Mouse (Mus musculus) embryonic facial prominence, embryonic 13.5 days (tissue): Measurements from ENCODE around the gene Macrod2. TPM values are rescaled to one million over a fixed set of nuclear protein-coding genes. Genes with fewer than 3 reads are reported as not detected.

Experiments used
- ATAC-seq: fragments of 200-750 bp; cut with Nextera tagmentation; 2 replicates; pipeline ENCODE4 v1.8.0; 2017; ENCODE audit warnings: low read depth; ENCODE audit not compliant: insufficient number of reproducible peaks, insufficient read depth, low FRiP score, low TSS enrichment
- H3K27ac ChIP-seq: fragments of 300-500 bp; sonication (generic); 2 replicates; pipeline ENCODE4 v1.5.1; 2015; ENCODE audit warnings: moderate library complexity, mild to moderate bottlenecking, inconsistent platforms
- H3K27me3 ChIP-seq: fragments of 300-500 bp; sonication (generic); 2 replicates; pipeline ENCODE4 v1.6.1; 2015; ENCODE audit warnings: mild to moderate bottlenecking, inconsistent platforms
- H3K36me3 ChIP-seq: fragments of 300-500 bp; sonication (generic); 2 replicates; pipeline ENCODE4 v1.6.1; 2015; ENCODE audit warnings: mild to moderate bottlenecking, inconsistent platforms
- H3K4me1 ChIP-seq: fragments of 300-500 bp; sonication (generic); 2 replicates; pipeline ENCODE4 v1.6.1; 2015; ENCODE audit warnings: inconsistent platforms
- H3K4me2 ChIP-seq: fragments of 300-500 bp; sonication (generic); 2 replicates; pipeline ENCODE4 v1.6.1; 2015; ENCODE audit warnings: moderate library complexity, mild to moderate bottlenecking, inconsistent platforms
- H3K4me3 ChIP-seq: fragments of 300-500 bp; sonication (generic); 2 replicates; pipeline ENCODE4 v1.5.1; 2015; ENCODE audit warnings: mild to moderate bottlenecking, inconsistent platforms
- H3K9ac ChIP-seq: fragments of 300-500 bp; sonication (generic); 2 replicates; pipeline ENCODE4 v1.6.1; 2015; ENCODE audit warnings: mild to moderate bottlenecking, inconsistent platforms
- H3K9me3 ChIP-seq: fragments of 300-500 bp; sonication (generic); 2 replicates; pipeline ENCODE4 v1.6.1; 2016; ENCODE audit warnings: inconsistent platforms
- WGBS: fragments of 180-500 bp; shearing (Covaris S2); methylation state at CpG from one replicate; pipeline ENCODE4 v1.1.7; 2015; ENCODE audit warnings: mixed read lengths; 5-methylcytosine and 5-hydroxymethylcytosine counted together
- polyA plus RNA-seq: library from polyadenylated mRNA; unstranded; fragments of >200 nt; fragmentation: Nextera tagmentation; extraction: Ambion mirVana; gene quantifications from 2 replicates; pipeline ENCODE4 v1.2.1, GENCODE M21; 2015

Gene Macrod2
- polyA plus RNA-seq, 1 experiment from 2014 or later = 44.8 TPM

DNA sequence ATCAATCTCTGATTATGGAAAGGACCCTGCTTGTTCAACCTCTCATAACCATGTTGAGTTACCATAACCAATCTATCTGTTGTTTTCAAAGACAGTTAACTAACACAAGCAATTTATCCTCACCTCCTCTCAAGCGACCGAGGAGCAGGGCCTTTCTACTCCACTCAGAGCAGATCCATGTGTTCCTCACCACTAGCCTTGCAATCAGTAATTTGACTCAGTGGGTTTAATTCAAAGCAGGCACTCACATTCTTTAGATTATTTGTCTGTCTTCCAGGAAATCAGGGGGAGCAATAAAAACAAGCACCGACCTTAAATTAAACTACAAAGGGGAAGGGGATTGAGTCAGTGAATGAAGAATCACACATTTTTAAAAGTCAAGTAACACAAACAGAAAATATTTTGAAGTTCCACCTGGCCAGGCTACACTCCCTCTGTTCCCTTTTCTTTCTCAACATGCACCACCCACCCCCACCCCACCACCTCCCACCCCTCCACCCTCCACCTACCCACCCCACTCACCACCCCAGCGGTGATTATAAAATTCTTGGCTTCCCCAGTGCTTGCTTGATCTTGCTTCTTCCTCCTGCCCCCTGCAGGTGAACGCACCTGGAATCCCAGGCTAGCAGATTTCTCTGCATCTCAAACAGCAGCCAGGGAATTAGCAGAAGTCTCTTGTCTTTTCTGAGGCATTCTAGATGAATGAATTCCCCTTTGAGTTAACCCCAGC is 839.8 kb downstream of the Macrod2 start:
- no peaks in the 10 kb centered on the region for H3K9me3 ChIP-seq
- no peak overlapping the region for H3K4me3 ChIP-seq
- no peak overlapping the region for H3K9ac ChIP-seq
- 9% methylated on average over 5 of the region's 5 CpGs for WGBS
- peak overlapping the region; percentile 86 for H3K27ac ChIP-seq
- H3K4me1 ChIP-seq = peaks cover 47% of the 10 kb centered on the region
- ATAC-seq = no peak
- H3K27me3 ChIP-seq = no peaks in the 10 kb centered on the region
- H3K36me3 ChIP-seq = no peaks in the 10 kb centered on the region
- H3K4me2 ChIP-seq = no peak overlapping the region

DNA sequence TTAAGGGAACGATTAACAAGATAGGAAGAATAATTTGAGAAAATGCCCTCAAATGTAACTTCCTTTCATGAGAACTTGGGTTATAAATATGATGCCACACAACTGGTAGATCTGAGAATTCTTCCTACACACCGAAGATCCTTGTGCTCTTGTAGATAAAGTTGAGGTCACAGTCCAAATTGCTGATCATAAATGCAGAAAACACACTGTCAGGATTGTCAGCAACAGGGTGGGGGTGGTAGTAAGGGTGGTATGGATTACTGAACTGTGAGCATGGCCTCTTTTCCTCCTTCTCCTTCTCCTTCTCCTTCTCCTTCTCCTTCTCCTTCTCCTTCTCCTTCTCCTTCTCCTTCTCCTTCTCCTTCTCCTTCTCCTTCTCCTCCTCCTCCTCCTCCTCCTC is 852.6 kb downstream of the Macrod2 start:
- Histone ChIP-seq H3K4me1 (peaks cover 4% of the 10 kb centered on the region; the same call in 1 of the 2 replicates), H3K4me2 (no peak overlapping the region), H3K9me3 (no peaks in the 10 kb centered on the region), H3K9ac (no peak overlapping the region), H3K27me3 (no peaks in the 10 kb centered on the region), H3K27ac (no peak overlapping the region), H3K4me3 (no peak overlapping the region), H3K36me3 (no peaks in the 10 kb centered on the region)
- ATAC-seq = no peak
- WGBS = 90% methylated on average over 2 of the region's 2 CpGs

DNA sequence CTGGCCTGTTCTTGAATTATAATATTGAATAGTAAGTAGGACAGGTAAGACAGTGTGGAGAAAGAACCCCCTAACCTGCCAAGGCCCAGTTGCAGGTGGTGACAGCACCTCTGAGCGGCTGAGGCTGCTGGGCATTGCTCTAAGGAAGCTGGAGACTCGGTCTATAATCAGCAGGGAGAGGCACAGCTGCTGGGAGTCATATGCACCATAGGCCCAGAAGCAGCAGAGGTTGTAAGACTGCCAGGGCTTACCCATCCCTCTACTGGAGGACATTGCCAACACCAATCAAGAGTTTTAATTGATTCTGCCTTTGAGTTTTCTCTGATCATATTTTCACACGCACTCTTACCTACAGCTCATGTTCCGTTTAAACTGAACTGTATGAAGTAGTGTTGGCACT is 869.5 kb downstream of the Macrod2 start:
- Histone ChIP-seq H3K4me1 (no peaks in the 10 kb centered on the region), H3K27ac (no peak overlapping the region), H3K9ac (no peak overlapping the region), H3K27me3 (no peaks in the 10 kb centered on the region), H3K36me3 (no peaks in the 10 kb centered on the region), H3K9me3 (no peaks in the 10 kb centered on the region), H3K4me2 (no peak overlapping the region), H3K4me3 (no peak overlapping the region)
- WGBS = 80% methylated on average over 4 of the region's 4 CpGs
- ATAC-seq = no peak

DNA sequence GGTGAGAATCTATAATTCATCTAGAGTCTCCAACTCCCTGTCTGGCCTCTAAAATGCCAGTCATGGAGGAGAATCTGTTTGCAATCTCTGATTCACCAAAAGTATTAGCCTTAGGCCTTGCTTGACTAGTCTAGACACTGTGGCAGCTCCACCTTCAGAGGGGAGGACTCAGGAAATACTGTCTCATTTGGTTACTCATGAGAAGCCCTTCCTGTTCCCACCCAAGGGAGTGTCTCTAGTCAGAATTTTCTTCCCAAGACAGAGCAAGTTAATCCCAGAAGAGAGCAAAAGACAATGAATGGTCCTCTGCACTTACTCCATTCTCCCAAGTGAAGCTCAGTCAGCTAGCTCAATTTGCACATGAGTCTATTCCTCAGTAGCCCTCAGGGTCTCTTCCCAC is 871.5 kb downstream of the Macrod2 start:
- Histone ChIP-seq H3K27me3 (no peaks in the 10 kb centered on the region), H3K4me1 (peaks cover 3% of the 10 kb centered on the region), H3K36me3 (no peaks in the 10 kb centered on the region), H3K27ac (no peak overlapping the region), H3K9me3 (no peaks in the 10 kb centered on the region), H3K9ac (no peak overlapping the region), H3K4me2 (no peak overlapping the region), H3K4me3 (no peak overlapping the region)
- no peak for ATAC-seq

DNA sequence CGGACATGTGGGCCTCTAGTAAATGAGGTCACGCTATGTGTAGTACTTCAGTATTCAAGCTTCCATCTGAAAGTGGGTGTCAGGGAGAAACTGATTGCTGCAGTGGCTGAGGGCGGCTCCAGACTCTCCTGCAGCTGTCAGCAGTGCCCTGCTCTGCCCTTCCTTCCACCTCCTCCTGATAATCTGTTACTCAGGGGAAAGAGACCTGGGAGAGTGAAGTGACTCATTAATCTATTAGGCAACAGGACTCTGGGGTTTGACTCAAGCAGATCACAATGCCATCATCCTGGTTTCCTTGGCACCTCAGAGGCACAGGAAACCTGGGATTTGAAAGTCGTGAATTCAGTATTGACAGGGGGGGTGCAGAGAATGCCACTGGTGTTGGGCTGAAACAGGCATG is 876.4 kb downstream of the Macrod2 start:
- WGBS = 55% methylated on average over 4 of the region's 4 CpGs
- H3K4me2 ChIP-seq = no peak overlapping the region
- H3K9ac ChIP-seq = no peak overlapping the region
- H3K4me1 ChIP-seq = peaks cover 22% of the 10 kb centered on the region
- H3K9me3 ChIP-seq = no peaks in the 10 kb centered on the region
- H3K27ac ChIP-seq = peak overlapping the region; percentile 17; the same call in 1 of the 2 replicates
- H3K36me3 ChIP-seq = no peaks in the 10 kb centered on the region
- no peak for ATAC-seq
- no peaks in the 10 kb centered on the region for H3K27me3 ChIP-seq
- no peak overlapping the region for H3K4me3 ChIP-seq

DNA sequence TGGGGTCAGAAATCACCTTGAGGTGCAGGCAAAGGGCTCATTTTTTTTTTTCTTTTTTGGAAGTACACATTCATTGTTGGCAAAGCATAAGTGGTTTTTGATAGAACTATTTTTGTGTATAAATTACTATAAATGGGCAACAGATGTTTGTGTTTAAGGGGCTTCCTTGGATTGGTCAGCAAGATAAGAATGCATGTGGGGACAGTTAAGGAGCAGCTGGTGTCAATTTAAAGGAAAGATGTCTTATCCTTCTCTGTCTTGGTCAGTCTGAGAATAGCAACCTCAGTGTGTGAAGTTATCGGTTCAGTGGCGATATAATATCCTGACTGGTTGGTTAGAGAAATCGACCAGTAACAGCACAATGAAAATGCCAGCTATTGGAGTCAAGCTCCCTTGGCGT is 877.9 kb downstream of the Macrod2 start:
- no peak for ATAC-seq
- no peak overlapping the region for H3K4me3 ChIP-seq
- H3K9ac ChIP-seq = no peak overlapping the region
- no peak overlapping the region for H3K4me2 ChIP-seq
- H3K36me3 ChIP-seq = no peaks in the 10 kb centered on the region
- 19% methylated on average over 4 of the region's 4 CpGs for WGBS
- no peaks in the 10 kb centered on the region for H3K9me3 ChIP-seq
- no peak overlapping the region for H3K27ac ChIP-seq
- H3K4me1 ChIP-seq = peaks cover 22% of the 10 kb centered on the region
- H3K27me3 ChIP-seq = no peaks in the 10 kb centered on the region

DNA sequence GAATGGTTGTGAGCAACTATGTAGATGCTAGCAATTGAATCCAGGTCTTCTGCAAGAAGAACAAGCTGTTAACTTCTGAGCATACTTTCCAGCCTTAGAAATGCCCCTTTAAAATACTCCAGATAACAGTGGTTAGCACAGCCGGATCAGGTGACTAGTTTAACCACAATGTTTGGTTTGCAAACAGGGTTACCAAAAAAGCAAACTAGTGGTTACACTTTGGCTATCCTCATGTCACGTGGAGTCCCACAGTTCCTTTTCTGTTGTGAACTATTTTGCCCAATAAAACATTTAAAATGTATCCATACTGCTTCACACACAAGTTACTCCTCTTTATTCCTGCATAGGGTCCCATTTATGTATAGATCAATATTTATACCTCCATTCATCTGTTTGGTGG is 879.2 kb downstream of the Macrod2 start:
- Histone ChIP-seq H3K27me3 (no peaks in the 10 kb centered on the region), H3K27ac (no peak overlapping the region), H3K4me1 (peaks cover 25% of the 10 kb centered on the region), H3K9ac (no peak overlapping the region), H3K4me2 (no peak overlapping the region), H3K36me3 (no peaks in the 10 kb centered on the region), H3K4me3 (no peak overlapping the region), H3K9me3 (no peaks in the 10 kb centered on the region)
- ATAC-seq = no peak
- 52% methylated on average over 2 of the region's 2 CpGs for WGBS

DNA sequence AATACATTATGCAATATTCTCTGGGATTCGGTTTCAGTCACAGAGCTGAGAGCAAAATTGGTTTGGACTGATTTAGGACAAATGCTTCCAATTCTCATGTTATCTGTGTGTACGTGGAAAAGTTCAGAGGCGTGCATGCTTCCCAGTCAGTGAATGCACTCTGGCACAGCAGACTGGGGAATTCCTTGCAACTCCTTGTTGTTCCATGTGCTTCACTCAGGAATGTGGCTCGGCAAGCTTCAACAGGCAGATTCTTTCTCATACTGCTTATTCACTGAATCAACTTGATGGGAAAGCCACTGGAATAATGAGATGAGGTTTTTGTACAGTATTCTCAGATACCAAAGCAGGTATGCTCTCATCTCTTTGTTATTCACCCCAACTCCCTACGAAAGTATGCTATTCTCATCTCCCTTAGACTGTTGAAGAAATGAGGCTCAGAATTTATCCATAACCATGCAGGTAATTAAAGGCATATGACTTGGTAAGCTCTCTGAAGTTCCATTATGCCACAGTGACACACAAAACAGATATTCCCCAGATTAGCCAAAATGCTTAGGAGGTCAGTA is 884.1 kb downstream of the Macrod2 start:
- Histone ChIP-seq H3K27ac (0 out of 2 replicates have a peak overlapping the region, but pooled peaks have one; percentile 39), H3K9ac (no peak overlapping the region), H3K4me3 (no peak overlapping the region), H3K4me1 (peaks cover 11% of the 10 kb centered on the region), H3K27me3 (no peaks in the 10 kb centered on the region), H3K4me2 (no peak overlapping the region), H3K36me3 (no peaks in the 10 kb centered on the region), H3K9me3 (no peaks in the 10 kb centered on the region)
- ATAC-seq = 0 out of 2 replicates have a peak, but pooled peaks have one; percentile 26
- WGBS = 14% methylated on average over 5 of the region's 5 CpGs

DNA sequence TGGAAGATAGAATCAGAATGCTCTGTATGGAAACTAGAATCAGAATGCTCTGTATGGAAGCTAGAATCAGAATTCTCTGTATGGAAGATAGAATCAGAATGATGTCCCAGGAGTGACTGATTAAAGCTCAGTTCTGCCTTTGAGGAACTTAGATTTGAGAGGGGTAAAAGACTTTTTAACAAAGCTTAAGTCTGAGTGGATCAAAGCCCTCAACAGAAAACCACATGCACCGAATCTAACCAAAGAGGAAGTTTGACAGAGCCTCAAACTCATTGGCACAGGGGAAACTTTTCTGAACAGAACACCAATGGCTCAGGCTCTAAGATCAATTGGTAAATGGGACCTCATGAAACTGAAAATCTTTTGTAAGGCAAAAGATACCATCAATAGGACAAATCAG is 885.7 kb downstream of the Macrod2 start:
- Histone ChIP-seq H3K9me3 (no peaks in the 10 kb centered on the region), H3K4me1 (peaks cover 10% of the 10 kb centered on the region), H3K27ac (no peak overlapping the region), H3K27me3 (no peaks in the 10 kb centered on the region), H3K4me2 (no peak overlapping the region), H3K4me3 (no peak overlapping the region), H3K9ac (no peak overlapping the region), H3K36me3 (no peaks in the 10 kb centered on the region)
- no peak for ATAC-seq
- WGBS = 63% methylated on average over 1 of the region's 1 CpGs

DNA sequence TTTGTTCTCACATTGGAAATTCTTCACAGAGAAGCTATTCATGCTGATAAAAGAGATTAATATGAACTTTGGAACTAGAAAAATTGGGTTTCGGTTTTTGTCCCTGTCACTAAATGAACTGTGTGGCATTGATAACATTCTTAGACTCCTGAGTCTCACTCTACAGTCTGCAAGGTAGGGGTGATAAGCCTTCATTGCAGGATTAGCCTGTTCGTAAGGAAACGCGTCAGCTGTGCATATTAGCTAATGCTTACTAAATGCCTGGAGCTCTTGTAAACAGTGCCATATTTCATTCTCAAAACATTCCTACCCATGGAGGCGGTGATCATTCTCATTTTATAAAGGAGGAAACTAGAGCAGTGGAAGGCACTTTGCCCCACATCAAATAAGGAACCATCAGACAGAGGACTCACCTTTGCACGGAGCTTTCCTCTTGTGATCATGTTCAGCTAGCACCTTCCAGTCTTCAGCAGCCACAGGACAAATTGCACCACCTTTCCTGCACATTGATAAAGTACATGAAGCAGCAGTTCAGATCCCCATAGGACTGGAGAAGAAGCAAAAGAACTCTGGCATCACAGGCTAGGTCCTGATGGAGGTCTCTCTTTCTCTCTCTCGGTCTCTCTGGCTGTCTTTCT is 891.1 kb downstream of the Macrod2 start:
- no peaks in the 10 kb centered on the region for H3K36me3 ChIP-seq
- no peak overlapping the region for H3K9ac ChIP-seq
- no peak overlapping the region for H3K4me3 ChIP-seq
- H3K27ac ChIP-seq = no peak overlapping the region
- no peaks in the 10 kb centered on the region for H3K9me3 ChIP-seq
- peaks cover 7% of the 10 kb centered on the region; the same call in 1 of the 2 replicates for H3K4me1 ChIP-seq
- ATAC-seq = no peak
- 70% methylated on average over 7 of the region's 7 CpGs for WGBS
- no peaks in the 10 kb centered on the region for H3K27me3 ChIP-seq
- no peak overlapping the region for H3K4me2 ChIP-seq

DNA sequence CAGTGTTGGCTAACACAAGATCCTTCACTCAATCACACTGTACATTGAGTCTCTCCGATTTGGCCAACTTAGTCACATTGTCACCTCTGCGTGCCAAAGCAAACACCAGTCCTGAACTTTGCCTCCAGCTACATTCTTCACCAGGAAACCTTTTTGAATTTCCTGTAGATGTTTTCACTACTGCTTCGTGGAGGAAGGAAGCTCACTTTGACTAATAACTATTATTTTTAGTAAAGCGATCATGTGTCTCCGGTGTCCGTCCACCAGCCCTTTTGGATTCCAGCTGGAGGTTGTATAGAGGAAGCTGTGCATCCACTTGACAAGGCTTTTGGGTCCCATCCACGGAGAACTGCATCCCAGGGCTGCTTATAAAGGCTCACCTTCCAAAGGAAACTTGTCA is 893.4 kb downstream of the Macrod2 start:
- 51% methylated on average over 7 of the region's 7 CpGs for WGBS
- Histone ChIP-seq H3K4me1 (peaks cover 15% of the 10 kb centered on the region), H3K9ac (no peak overlapping the region), H3K27me3 (no peaks in the 10 kb centered on the region), H3K27ac (no peak overlapping the region), H3K36me3 (no peaks in the 10 kb centered on the region), H3K4me3 (no peak overlapping the region), H3K4me2 (no peak overlapping the region), H3K9me3 (no peaks in the 10 kb centered on the region)
- ATAC-seq = no peak
